Mouse (Mus musculus): ENCODE results near the gene Slc27a4.

Gene Slc27a4

GRCm38 (mm10) chr2:29857341-29857740, 54.9 kb downstream of the Slc27a4 start:
- no peak for DNase-seq

- DNase-seq = no peak
These were observed 55.5 kb downstream of the Slc27a4 start for GRCm38 (mm10) chr2:29857967-29858366.

GRCm38 (mm10) chr2:29858748-29859473, 56.5 kb downstream of the Slc27a4 start:
- DNase-seq = no peak

GRCm38 (mm10) chr2:29865125-29865524, 62.7 kb downstream of the Slc27a4 start:
- no peak for DNase-seq
